Mouse (Mus musculus): ENCODE measurements at regions not wholly inside any gene's neighbourhood (a gene's known extent, or its start where the extent isn't known, plus 50 kb on each side); places are given as distances from the start of the nearest gene placed in this dataset.

GRCm38 (mm10) chr10:9457222-9457621, 217.8 kb downstream of the Samd5 start:
- TF ChIP-seq CHD2 (IDR thresholded peaks at IDR 0.05; ENCODE audit: low read length) = no peak
- TF ChIP-seq POLR2A (IDR thresholded peaks at IDR 0.05; ENCODE audit: low read depth, low read length) = no peak
- TF ChIP-seq MAFK (IDR thresholded peaks at IDR 0.05; ENCODE audit: insufficient replicate concordance, low read length) = no peak
- TF ChIP-seq ZNF384 (IDR thresholded peaks at IDR 0.05; ENCODE audit: low read depth, low read length) = no peak
- no peak for TF ChIP-seq CTCF (conservative IDR thresholded peaks at IDR 0.05 in 1 of 2, IDR thresholded peaks at IDR 0.05 in 1 of 2; ENCODE audit: low read depth in 2 of 2, low read length in 2 of 2)

Measured in CH12.LX (cell line).